Mouse (Mus musculus) C2C12 (cell line): ENCODE results near the gene Pilrb2.
"Not testable (repeated sequence)": the region's sequence is repeated elsewhere in the genome, so short reads cannot be mapped to it uniquely, and the experiment has no call there.

ENCODE experiments used
- CTCF ChIP-seq: IDR thresholded peaks from one replicate; pipeline ENCODE4 v1.5.1; 2011; ENCODE audit not compliant: control insufficient read depth, insufficient read depth, insufficient read length
- USF1 ChIP-seq: IDR thresholded peaks from one replicate; pipeline ENCODE4 v1.6.1; 2011; ENCODE audit warnings: low read depth, mild to moderate bottlenecking, control low read depth, moderate library complexity

GRCm38 (mm10) chr5:137871644-137872380 is at the start of gene Pilrb2:
- TF ChIP-seq USF1, CTCF: not testable (repeated sequence)
